Mouse (Mus musculus): ENCODE measurements around the gene Gm5148. TPM values are rescaled to one million over a fixed set of nuclear protein-coding genes. Genes with fewer than 3 reads are reported as not detected.

The Gm5148 gene
- 1.9 and 2.3 TPM in 2 replicates for polyA plus RNA-seq (2012; rRNA removed)

DNA sequence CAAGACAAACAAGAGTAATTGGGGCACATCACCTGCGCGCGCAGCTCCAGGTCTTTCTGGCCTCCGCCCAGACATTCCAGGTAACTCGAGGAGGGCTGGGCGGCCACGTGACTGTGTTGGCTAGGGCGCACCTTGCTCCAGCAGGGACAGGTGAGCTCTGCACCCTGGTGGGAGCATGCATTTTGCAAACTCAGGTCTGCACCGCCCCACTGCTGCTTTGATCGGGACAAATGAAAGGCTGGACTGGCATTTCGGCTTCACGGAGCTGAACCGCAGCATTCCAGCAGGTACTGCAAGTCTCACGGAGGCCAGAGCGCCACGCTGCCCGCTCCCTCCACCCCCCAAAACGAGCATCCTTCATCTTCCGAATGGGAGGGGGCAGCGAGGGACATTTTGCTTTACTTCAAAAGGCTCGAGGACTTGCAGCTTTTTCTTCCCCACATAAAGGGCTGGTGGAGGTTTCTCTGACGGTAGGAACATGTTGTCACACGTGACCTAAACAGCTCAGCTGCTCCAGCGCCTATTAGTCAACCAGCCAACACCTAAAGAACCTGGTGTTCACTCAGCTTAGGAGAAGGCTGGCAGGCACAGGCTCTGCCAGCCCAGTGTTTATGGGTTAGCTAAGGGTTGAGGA, at the start of gene Gm5148:
Gene Gm5148, minus strand, starts transcription at position 320 of the 634 bp plus-strand sequence.

Other genes starting within 250 kb of the Gm5148 start
- gene Spry1, start 84.5 kb downstream of the Gm5148 start, polyA plus RNA-seq (2012; rRNA removed) = 9.0 and 11.9 TPM in 2 replicates

Measured in liver, embryonic 18 days (tissue).